Mouse (Mus musculus) CH12.LX (cell line): ENCODE measurements around the gene Slc35c1.

Experiments
- CTCF ChIP-seq, 2 experiments: IDR thresholded peaks in 1 of 2; conservative IDR thresholded peaks in 1 of 2; 2 replicates each; pipeline ENCODE4 v1.5.1; 2011 to 2012; ENCODE audit warnings: low read depth in 2 of 2, low read length in 2 of 2, improper control_type of control experiment in 1 of 2, inconsistent platforms in 1 of 2, mild to moderate bottlenecking in 1 of 2, moderate library complexity in 1 of 2
- EP300 ChIP-seq: IDR thresholded peaks from 2 replicates; pipeline ENCODE4 v1.6.1; 2011; ENCODE audit warnings: low read length, improper control_type of control experiment
- MAFK ChIP-seq: IDR thresholded peaks from 2 replicates; pipeline ENCODE4 v1.6.1; 2011; ENCODE audit warnings: low read length, improper control_type of control experiment; ENCODE audit not compliant: insufficient replicate concordance
- NRF1 ChIP-seq: IDR thresholded peaks from 2 replicates; pipeline ENCODE4 v1.6.1; 2014; ENCODE audit warnings: low read depth, mild to moderate bottlenecking, inconsistent platforms, low read length, improper control_type of control experiment, moderate library complexity
- POLR2A ChIP-seq: IDR thresholded peaks from 2 replicates; pipeline ENCODE4 v1.6.1; 2011; ENCODE audit warnings: low read depth, mild to moderate bottlenecking, improper control_type of control experiment, low read length
- SIN3A ChIP-seq: IDR thresholded peaks from 2 replicates; pipeline ENCODE4 v1.6.1; 2012; ENCODE audit warnings: low read length, improper control_type of control experiment, inconsistent platforms
- UBTF ChIP-seq: IDR thresholded peaks from 2 replicates; pipeline ENCODE4 v1.6.1; 2012; ENCODE audit warnings: low read depth, mild to moderate bottlenecking, inconsistent platforms, low read length, improper control_type of control experiment, moderate library complexity
- ZKSCAN1 ChIP-seq: IDR thresholded peaks from 2 replicates; pipeline ENCODE4 v1.6.1; 2012; ENCODE audit warnings: low read depth, inconsistent platforms, low read length, improper control_type of control experiment, borderline replicate concordance
- ZMIZ1 ChIP-seq: IDR thresholded peaks from 2 replicates; pipeline ENCODE4 v1.6.1; 2012; ENCODE audit warnings: low read depth, mild to moderate bottlenecking, inconsistent platforms, low read length, improper control_type of control experiment

- no peak for TF ChIP-seq CTCF (conservative IDR thresholded peaks at IDR 0.05 in 1 of 2, IDR thresholded peaks at IDR 0.05 in 1 of 2; ENCODE audit: low read depth in 2 of 2, low read length in 2 of 2)
- TF ChIP-seq NRF1 = no peak
- no peak for TF ChIP-seq EP300
- TF ChIP-seq UBTF = no peak
- TF ChIP-seq ZMIZ1 = no peak
- no peak for TF ChIP-seq ZKSCAN1
- no peak for TF ChIP-seq MAFK
- no peak for TF ChIP-seq POLR2A
- TF ChIP-seq SIN3A = no peak
Observed at GRCm38 (mm10) chr2:92444376-92444775, 16.0 kb downstream of the Slc35c1 start.
